Mouse (Mus musculus) spleen, embryonic (tissue): ENCODE results near the gene Tmem69.

Experiments
- CTCF ChIA-PET: fragments of 350-600 bp; sonication (Branson Sonifier 250); formaldehyde crosslinking; loops from one replicate; lab custom pipeline; 2022; lab: Charles Lee

Gene Tmem69

DNA sequence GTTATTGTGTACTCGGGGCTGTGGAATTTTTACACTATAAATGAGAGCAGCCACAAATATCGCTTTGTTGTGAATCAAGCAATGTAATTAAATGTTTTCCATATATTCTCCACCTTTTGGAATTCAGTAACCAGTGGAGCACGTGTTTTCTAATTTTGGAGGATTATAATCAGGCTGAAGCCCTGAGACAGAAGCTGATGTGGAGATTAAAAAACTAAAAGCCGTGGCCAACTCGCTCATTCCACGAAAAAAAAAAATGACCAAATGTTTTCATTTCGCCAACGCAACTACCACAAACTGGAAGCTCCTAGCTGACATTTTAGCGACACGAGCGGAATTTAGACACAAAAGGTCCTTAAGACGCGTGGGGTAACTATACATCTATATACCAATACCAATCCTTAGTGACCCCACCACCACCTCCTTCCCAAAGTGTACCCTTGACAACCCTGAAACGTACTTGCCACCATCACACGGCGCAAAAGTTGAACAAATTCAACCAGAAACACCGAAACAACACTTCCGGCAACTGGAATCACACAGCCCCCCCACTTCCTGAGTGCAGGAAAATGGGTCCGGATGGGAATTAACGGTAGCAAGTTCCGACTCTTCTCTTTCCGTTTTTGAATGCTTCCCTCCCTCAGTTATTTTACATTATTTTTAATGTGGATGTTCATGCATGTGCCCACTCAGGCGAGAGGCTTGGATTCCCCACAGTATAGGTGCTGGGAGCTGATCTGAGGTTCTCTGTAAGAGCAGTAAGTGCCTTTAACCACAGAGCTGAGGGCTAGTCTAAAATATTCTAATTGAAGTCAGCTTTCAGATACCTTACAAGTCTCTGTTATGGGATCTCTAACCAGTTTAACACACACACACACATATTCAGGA, at the start of gene Tmem69:
TSS of gene Tmem69 (minus strand) at position 524 of the 888 bp plus-strand sequence.
- CTCF ChIA-PET: no interaction called here

DNA sequence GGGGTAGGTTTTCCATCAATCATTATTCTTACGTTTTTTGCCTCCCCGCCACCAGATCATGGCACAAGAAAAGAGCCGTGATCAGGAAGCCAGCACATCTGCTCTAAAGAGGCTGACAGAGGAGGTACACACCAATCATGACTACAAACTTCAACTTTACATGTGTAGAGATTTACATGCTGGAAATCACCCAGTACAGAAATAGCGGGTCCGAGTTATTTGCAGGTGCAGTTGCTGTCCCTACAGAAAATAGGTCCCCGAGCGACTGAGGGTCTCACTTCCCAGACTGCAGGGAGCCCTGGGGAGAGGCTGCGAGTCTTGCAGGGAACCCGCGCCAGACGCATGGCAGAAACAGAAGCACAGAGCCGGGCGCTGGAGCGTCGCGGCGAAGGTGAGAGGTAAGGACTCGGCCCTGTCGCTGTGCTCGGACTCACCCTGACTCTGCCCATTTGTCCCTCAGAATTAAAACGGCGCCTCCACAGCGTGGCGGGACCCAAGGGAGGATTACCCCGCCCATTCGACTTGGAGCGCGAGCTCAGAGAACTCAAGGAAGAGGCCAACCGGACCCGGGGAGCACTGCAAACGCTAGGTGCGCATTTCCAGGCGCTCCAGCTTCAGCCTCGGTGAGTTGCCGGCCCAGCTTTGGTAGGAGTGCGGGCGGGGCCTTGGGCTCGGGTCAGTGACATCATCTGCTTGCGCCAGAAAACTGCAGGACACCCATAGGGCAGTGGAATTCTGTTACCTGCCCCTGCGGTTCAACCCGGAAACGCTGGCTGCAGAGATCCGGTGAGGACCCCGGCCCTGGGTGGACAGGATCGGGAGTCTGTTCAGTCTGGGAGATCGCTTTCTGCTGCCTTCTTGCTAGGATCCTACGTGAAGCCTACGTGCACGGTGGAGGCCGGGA, 41.5 kb upstream of the Tmem69 start:
- CTCF ChIA-PET: no interaction called here

- CTCF ChIA-PET: no interaction called here
Measured at GRCm38 (mm10) chr4:116596379-116596778, 40.6 kb upstream of the Tmem69 start, which contains the start of gene Ccdc17. Ccdc17 (plus strand) TSS chr4:116596654.

DNA sequence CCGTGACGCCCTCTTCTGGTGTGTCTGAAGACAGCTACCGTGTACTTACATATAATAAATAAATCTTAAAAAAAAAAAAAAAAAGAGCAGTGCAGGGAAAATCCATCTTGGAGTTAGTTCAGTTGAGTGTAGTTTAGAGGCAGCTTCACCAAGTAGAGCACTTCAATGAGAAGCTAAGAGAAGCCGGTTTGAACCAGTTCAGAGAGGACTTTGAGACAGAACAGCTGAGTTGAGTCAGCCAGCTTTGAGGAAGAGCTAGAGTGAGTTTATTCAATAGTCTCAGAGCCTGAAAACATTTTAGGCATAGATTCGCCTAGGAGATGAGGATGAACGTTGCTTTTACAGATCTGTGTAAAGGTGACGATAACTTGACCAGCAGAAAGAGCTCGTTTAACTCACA, 40.1 kb upstream of the Tmem69 start:
- CTCF ChIA-PET: no interaction called here

- CTCF ChIA-PET: interaction anchor here (0.6 kb wide), 1 partner anchor 30 kb away, joined by 4 read pairs; no protein-coding TSS in a partner anchor
Measured at GRCm38 (mm10) chr4:116558151-116558882, 2.6 kb upstream of the Tmem69 start.

GRCm38 (mm10) chr4:116557306-116558121, 1.8 kb upstream of the Tmem69 start, which contains the start of gene Gpbp1l1:
Gpbp1l1 (plus strand) TSS chr4:116557658.
- CTCF ChIA-PET: interaction anchor here (0.6 to 0.7 kb wide), 3 partner anchors 29 to 411 kb away, joined by 3 to 4 read pairs (median 3); no protein-coding TSS in a partner anchor

DNA sequence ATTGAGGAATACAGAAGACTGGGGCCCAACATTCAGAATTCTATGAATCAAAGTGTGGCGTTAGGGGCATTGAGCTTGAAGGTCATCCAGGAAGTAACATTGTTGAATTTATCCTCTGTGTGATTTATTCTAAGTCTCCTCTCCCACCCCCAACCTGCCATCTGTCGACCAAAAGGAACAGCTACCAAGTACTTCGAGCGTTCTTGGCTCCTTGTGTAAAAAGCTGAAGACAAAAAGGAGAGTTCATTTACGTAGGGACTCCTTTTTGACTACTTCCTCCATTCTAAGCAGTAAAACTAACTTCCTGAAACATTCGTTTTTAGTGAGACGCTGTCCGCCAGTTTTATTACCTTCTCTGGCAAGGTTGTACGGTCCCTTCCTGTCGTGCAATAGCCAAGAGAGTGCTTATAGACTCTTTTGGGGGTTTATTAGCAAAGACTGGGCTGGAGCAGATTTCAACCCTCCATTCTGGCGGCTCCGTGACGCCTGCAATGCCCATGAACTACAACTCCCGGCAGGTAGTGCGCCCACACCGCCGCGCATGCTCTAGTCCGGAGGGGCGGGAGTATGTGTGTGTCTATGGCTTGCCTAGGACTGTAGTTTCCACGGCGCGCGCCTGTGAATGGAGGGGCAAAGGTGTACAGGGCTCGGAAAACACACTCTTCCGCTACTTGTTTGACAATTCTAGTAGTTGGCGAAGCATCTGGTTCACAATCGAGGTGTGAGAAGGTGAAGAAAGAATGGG, 997 bp upstream of the Tmem69 start:
- CTCF ChIA-PET: interaction anchor here (0.6 kb wide), 1 partner anchor 310 kb away, joined by 3 read pairs; no protein-coding TSS in a partner anchor

GRCm38 (mm10) chr4:116553035-116553434, 2.7 kb downstream of the Tmem69 start:
- CTCF ChIA-PET: no interaction called here

GRCm38 (mm10) chr4:116550432-116550831, 5.3 kb downstream of the Tmem69 start:
- CTCF ChIA-PET: no interaction called here

- CTCF ChIA-PET: no interaction called here
Measured at GRCm38 (mm10) chr4:116537737-116538136, 18.0 kb downstream of the Tmem69 start.

DNA sequence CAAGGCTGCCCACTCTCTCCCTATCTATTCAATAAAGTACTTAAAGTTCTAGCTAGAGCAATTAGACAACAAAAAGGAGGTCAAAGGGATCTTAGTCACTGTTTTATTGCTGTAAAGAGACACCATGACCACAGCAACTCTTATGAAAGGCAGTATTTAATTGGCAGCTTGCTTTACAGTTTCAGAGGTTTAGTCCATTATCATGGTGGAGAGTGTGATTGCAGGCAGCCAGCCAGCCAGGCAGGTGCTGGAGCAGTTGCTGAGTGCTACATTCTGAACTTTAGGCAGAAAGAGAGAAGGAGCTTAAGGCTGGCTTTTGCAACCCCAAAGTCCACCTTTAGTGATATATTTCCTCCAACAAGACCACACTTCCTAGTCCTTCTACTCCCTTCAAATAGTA, 19.4 kb downstream of the Tmem69 start:
- CTCF ChIA-PET: no interaction called here

- CTCF ChIA-PET: no interaction called here
Measured at GRCm38 (mm10) chr4:116531109-116531508, 24.6 kb downstream of the Tmem69 start.

DNA sequence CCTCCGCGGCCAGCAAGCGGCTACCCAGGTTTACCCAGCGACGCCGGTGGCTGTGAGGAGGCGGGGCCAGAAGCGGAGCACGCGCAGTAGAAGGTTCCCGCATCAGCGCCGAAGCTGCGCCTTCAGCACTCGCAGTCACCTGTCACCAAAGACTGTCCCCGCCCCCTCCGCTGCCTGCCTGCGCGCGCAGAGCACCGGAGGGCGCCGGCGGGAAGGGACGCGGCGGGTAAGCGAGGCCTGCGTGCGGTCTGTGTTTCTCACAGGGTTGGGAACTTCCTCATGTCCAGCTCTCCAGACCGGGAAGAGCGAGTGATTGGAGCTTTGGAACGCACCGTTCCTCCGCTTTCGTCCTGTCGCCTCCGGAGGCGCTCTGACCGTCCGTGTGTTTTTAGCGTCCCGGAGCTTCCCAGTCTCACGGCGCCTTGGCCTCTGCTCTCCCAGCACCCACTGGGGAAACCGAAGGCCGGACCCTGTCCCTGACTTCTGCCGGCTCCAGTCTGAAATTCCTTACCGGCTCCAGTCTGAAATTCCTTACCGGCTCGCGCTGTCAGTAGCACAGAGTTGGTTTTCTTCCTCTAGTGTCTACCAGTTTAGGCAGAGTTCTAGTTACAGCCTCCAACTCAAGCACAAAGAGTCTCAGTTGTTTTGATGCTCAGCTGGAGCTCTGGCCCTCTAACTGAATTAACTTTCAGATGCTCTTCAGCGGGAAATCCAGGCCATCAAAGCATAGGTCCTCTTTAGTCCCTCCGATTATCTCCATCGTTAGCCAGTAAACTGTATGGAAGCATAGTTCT, 48.1 kb downstream of the Tmem69 start, which contains the start of gene Ipp:
TSS of gene Ipp (plus strand) at position 125 of the 794 bp plus-strand sequence.
- CTCF ChIA-PET: no interaction called here

GRCm38 (mm10) chr4:116506886-116507424, 48.8 kb downstream of the Tmem69 start:
- CTCF ChIA-PET: no interaction called here
